Mouse (Mus musculus) small intestine, adult 10 weeks (tissue): Measurements from ENCODE around the gene Gm11983. TPM values are rescaled to one million over a fixed set of nuclear protein-coding genes. Genes with fewer than 3 reads are reported as not detected.

Experiments
- polyA plus RNA-seq: library from polyadenylated mRNA; stranded (reverse); fragments of 350-450 nt; fragmentation: Illumina TruSeq; extraction: RNeasy Lipid Tissue Mini Kit (QIAGEN cat#74804); gene quantifications from one replicate; pipeline ENCODE4 v1.2.3, GENCODE M21; 2014; ENCODE audit warnings: low replicate concordance

Gm11983 gene
- not detected for polyA plus RNA-seq

DNA sequence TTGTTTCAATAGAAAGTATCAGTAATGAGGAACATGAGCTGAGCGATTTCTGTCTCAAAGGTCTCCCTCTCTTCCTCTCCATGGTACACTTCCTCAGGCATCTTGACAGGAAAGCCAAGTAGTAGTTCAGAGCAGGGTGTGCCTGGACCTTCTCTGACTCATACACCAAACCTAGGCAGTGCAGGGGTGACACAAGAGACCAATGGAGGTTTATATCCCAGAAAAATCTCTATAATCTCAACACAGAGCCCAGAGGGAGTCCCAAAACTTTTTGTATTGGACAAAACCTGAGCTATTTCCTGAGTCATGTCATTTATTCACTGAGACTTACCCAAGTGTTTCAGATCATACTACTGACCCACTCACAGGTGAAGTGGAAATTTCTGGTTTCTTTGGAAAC, at the start of gene Gm11983:
TSS of gene Gm11983 (minus strand) at position 101 of the 400 bp plus-strand sequence.

Other genes with a start within 250 kb of the Gm11983 start
- gene Nacad, start 231.6 kb downstream of the Gm11983 start, polyA plus RNA-seq: not detected
- 1.0 TPM for gene Tbrg4, start 211.6 kb downstream of the Gm11983 start, polyA plus RNA-seq
- not detected for gene Wap, start 199.0 kb downstream of the Gm11983 start, polyA plus RNA-seq
- not detected for gene Ramp3, start 179.1 kb downstream of the Gm11983 start, polyA plus RNA-seq
- gene Adcy1, start 225.8 kb upstream of the Gm11983 start, polyA plus RNA-seq: 0.33 TPM